Mouse (Mus musculus) cerebellum, adult 11 months (tissue): ENCODE data around the gene Mapk9.

Experiments used
- DNase-seq: peaks from one replicate; pipeline ENCODE4 v3.0.0; 2022

The Mapk9 gene

DNA sequence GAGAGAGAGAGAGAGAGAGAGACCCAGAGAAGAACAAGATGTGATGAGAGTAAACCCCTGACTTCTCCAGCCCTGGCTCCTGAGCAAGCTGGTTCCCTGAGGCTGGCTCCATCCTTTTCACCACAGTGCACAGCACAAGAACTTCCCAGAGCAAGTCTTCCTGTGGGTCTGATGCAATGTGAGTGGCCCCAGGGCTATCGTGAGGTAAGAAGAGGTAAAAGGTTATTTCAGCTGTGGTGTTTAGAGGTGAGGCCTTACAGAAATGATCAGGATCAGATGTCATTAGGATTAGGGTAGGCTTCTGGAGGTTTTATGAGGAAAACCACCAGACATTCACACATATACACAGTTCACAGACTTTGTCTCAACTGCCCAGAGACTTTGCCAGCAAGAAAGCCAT lies 4.7 kb upstream of the Mapk9 start:
- DNase-seq = no peak

DNA sequence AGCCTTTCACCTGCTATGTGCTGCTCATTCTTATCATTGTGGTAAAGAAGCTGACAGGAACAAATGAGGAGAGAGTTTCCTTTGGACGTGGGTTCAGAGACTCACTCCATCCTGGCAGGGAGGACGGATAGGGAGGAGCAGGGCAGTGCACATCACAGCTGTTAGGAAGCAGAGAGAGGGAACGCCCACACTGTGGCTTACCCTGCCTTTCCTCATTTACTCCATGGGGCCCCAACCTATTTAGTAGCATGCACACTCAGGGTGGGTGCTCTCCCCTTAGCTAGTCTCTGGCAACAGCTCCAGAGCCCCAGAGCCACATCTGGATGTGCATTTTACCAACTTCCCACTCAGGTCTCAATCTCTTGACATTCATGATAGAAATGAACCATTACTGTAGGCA lies 3.8 kb upstream of the Mapk9 start:
- no peak for DNase-seq

- DNase-seq = no peak
Observed at GRCm38 (mm10) chr11:49844311-49844710, 2.2 kb upstream of the Mapk9 start.

DNA sequence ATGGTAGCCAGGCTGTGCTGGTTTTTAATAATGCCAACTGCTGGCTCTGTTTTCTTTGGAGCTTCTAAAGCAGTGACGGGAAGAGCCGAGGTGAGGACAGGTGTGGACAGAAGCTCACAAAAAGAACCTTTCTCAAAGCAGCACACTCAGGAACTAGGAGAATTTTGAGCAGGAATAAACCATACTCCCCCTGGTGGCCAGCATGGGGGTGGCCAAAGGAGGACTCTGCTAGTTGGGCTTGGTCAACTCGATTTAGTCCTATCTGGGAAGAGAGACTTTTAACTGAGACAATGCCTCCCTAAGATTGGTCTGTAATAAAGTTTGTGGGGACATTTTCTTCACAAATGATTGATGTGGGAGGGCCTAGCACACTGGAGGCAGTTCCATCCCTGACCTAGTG lies 1.6 kb upstream of the Mapk9 start:
- DNase-seq = peak; percentile 52

DNA sequence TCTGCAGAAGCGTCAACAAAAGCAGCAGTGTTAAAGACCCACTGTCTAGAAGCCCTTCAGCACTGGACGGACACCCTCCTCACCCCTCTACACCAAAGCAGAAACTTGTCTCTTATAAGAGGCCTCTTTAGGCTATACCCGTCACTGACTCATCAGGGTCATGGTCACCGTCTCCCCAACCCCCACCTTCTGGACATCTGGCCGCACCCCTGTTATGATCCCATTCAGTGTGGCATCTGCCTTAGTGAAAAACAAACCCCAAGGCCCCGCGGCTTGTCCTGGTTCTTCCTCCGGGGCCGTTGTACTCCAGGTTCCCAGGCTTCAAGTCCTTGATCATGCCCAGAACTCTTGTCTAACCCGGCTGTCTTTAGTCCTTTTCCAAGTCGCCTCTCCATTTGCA lies 593 bp upstream of the Mapk9 start:
- no peak for DNase-seq

DNA sequence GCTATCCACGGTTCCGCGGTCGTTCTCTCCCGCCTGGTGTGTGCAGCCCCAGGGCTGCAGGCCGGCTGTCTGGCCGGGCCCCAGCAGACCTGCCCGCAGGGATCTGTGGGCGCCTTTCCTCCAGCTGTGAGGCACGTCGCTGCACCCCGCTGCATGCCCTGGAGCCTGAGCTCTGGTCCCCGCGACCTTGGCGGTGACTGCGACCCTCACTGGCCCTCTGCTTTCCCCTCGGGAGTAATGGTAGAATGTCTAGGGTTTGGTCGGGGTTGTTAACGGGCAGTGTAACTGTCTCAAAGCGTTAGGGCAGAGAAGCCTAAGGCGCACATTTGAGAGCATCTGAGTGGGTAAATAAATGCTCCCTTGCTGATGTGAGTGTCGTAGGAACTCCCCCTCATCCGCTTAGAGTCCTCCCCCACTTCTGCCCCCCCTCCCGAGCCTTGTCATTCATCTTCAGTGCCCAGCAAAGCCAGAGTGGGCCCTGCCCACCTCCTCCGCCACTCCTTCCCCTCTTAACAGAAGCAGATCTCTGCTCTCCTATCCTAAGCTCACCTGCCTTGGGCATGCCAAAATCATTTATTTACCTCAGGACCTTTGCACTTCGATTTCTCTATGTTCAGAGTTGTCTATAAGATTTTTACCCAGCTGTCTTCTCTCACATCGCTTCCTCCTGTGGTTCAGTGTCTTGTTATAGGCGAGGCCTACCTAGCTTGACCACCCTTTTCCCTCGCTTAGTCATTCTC lies 690 bp downstream of the Mapk9 start:
- DNase-seq = no peak

- DNase-seq = no peak
Observed at GRCm38 (mm10) chr11:49847811-49848078, 1.2 kb downstream of the Mapk9 start.

GRCm38 (mm10) chr11:49848080-49848815 lies 1.7 kb downstream of the Mapk9 start:
- DNase-seq = peak; percentile 14

DNA sequence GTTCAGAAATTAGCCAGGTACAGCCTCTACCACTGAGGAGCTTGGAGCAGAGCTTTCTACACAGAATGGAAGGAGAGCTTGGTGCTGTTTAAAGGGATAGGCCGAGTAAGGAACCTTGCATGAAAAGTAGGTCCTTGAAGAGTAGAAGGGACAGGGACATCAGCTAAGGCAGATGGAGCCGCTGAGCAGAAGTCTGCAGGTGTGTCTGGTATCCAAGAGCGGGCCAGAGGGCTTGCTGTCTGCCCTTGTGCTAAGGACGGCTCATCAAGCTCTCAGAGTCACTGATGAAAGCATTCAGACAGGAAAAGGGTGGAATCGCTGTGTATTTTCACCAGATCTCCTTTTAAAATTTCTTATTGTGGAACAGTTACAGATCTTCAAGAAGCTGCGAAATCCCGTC lies 3.8 kb downstream of the Mapk9 start:
- DNase-seq = no peak

DNA sequence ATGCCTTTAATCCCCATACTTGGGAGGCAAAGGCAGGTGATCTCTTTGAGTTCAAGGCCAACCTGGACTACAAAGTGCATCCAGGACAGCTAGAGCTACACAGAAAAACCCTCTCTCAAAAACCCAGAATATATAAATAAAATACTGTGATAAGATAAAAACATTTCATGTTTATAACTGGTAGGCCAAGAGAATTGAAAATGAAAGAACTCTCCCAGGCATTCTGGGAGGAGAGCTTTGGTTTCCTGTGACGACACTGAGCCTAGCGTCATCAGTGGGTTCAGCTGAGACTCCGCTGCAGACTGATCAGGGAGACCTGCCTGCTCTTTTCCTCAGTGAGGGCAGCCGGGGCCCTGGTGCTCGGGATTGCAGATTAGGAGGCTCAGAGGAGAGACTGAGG lies 8.6 kb downstream of the Mapk9 start:
- DNase-seq = no peak

DNA sequence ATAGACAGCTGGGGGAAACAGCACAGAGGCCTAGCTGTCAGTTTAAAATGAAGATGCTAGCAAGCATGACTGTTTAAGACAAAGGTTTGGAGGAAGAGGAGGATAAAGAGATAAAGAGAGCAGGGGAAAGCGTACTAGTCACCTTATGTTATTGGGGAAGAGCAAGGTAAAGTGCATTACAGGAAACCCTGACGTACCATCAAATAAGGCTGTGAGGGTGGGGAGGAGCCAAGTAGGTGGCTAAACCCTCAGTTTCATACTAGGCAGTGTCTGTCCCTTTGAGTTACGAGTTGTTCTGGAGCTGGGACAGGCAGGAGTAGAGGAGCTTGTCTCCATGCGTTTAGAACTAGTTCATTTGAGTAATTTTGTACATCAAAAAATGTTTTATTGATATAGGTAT lies 14.6 kb downstream of the Mapk9 start:
- DNase-seq = no peak

- no peak for DNase-seq
Observed at GRCm38 (mm10) chr11:49863926-49864325, 17.4 kb downstream of the Mapk9 start.

DNA sequence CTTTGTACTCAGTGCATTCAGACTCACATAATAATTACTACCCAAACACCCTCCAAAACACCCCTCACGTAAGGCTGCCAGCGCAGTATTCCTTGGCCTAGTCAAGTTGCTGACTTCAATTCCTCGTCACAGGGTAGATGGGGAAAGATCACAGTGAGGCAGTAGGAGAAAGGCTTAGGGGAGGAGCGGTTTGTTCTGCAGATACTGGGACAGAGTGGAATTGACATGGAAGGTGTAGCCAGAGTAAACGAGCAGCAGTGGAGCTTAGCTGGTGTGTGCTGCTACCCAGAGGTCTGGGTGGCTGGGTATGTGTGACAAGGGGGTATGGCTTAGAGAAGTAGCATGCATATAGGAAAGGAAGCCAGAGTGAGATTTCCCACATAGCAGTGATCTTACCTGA lies 20.8 kb downstream of the Mapk9 start:
- DNase-seq = no peak

GRCm38 (mm10) chr11:49869762-49870161 lies 23.2 kb downstream of the Mapk9 start:
- DNase-seq = peak; percentile 40

DNA sequence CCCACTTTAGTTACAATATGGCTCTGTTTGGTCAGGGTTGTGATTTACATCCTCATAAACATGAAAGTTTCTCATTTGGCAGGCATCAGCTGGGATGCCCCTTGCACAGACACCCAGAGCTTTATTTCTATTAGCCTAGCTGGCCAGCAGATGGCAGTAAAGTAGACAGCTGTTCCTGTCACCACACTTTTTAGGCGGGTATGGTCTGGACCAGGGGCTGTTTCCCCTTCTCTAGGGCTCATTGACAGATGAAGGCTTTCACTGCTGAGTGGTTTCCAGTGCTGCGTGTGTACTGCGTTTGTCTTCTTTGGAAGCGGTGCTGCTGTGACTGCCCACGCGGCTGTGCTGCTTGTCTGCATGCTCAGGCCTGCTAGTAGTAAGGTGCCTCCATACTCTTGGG lies 25.4 kb downstream of the Mapk9 start:
- DNase-seq = no peak

DNA sequence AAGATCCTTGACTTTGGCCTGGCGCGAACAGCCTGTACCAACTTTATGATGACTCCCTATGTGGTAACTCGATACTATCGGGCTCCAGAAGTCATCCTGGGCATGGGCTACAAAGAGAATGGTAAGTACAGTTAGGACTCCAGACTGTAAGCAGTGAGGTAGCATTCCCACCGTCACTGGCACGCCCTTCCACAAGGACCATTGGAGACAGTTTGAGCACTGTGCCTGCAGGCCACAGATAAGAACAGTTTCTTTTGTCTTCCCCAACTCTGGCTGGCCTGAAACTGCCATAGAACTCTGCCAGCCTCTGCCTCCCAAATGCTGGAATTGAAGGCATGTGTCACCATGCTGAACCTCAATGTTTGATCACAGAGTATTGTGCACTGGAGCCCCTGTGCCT lies 26.2 kb downstream of the Mapk9 start:
- no peak for DNase-seq

DNA sequence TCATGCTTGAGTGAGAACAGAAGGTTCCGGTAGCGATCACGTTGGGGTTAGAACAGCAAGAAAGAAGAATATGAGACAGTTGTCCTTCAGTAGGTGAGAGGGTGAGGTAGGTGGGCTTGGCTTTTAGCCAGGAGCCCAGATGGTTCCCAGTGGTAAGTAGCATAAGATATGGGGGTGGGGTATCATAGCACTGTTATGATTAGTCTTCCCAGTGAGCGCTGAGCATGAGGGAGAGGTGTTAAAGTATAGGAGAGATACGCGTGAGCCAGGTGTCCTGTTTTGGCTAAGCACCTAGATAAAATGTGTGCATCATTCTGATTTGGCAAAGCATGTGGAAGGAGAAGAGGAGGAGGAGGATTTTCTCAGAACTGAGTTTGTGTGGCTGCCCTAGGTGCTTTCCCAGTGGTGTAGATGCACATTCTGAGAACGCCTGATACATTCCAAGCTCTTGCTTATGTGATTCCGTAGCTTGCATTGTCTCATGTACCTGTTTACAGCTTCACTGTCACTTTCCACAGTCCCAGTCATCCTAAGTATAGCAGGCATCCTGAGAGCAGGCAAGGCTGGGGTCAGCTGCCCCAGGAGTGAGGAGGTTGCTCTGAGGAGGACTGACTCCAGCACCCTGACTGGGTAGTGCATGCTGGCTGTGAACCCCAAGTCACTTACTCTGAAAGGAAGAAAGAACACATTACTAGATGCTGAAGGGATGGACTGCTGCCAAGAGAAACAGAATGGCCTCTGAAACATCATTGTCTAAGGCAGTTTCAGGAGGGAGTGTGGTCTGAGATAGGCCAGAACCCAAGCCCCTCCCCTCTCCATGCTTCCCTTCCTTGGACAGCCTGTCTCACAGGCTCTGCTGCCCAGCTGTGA lies 30.6 kb downstream of the Mapk9 start:
- DNase-seq = peak; percentile 35

DNA sequence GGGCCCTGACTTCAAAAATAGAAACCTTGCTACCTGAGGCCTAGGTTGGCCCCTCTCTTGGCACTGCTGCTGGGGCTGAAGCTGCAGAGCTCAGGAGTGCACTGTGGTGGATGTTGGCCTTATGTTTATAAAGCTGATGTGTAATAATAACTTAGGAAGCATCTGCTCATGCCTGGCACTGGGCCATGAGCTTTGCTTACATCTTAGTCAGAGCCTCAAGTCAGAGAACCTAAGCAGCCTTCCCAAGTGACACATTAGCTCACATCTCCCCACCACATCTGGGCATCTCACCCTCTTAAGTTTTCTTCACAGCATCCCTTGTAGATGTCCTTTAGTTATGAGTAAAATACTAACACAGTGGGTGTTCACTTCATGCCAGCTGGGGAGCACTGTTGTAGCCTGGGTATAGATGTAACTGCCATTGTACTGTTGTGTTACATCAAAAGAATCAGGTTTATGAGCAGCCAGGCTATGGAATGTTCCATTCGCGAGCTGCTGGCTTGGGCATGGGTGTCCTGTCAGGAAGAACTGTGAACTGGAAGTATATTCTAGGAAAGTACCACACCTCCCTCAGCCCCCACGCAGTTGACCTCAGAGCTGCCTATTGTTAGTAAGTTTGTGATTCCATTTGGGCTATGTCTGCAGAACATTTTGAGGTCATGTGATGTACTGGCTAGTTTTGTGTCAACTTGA lies 33.5 kb downstream of the Mapk9 start:
- DNase-seq = no peak

GRCm38 (mm10) chr11:49883394-49883793 lies 36.8 kb downstream of the Mapk9 start:
- no peak for DNase-seq

DNA sequence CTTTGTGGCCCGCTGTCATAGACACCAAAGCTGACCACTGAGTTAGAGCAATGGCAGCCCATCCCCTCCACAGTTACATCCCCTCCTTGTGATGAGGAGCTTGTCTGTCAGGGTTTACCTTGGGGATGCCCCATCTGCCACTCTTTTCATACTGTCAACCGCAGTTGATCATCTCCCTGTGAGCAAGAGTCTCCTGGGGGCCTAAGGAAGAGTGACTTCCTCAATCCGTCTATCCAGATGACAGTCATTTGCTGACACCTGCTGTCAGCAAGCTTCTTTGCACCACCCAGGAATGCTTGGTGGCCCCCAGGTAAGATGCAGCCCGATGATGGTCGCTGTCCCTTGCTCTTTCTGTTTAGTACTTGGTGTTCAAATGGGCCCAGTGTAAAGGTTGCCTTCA lies 41.9 kb downstream of the Mapk9 start:
- no peak for DNase-seq

DNA sequence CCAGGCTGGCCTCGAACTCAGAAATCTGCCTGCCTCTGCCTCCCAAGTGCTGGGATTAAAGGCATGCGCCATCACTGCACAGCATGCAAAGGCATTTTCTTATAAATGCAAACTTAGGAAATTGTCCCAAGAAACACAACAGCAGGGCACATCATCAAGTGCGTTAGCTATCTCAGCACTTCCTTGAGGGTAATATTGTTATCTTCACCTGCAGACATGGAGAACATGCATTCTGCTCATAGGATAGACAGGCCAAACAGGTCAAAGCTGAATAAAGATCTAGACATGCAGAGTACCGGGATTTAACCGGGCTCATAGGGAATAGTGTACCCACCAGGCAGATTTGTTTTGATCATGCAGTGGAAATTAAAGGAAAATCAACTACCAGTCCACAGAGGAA lies 45.4 kb downstream of the Mapk9 start:
- DNase-seq = no peak

GRCm38 (mm10) chr11:49893806-49894205 lies 47.3 kb downstream of the Mapk9 start:
- DNase-seq = no peak

GRCm38 (mm10) chr11:49895966-49896590 lies 49.5 kb downstream of the Mapk9 start:
- no peak for DNase-seq
